Mouse (Mus musculus) CD4-positive, CD25-positive, alpha-beta regulatory T cell, adult 4 months (primary cell): ENCODE measurements around the gene Miip. TPM values are rescaled to one million over a fixed set of nuclear protein-coding genes. Genes with fewer than 3 reads are reported as not detected.

Source experiments
- ATAC-seq: one replicate; pipeline ENCODE4 v1.8.0; 2017
- polyA plus RNA-seq, 2 experiments: library from polyadenylated mRNA; unstranded; fragments of 100-300 nt; shearing (Covaris generic); gene quantifications; one replicate each; pipeline ENCODE4 v1.2.1; 2017

Gene Miip
- polyA plus RNA-seq, result 100 to 1,000 TPM in 1 of 2 experiments, 10 to 100 TPM in 1; 92.5 to 151 TPM

GRCm38 (mm10) chr4:147868450-147869031, at the start of gene Miip, which contains the start of gene Fv1:
Gene Miip, minus strand, starts transcription at chr4:147868816.
Gene Fv1, plus strand, starts transcription at chr4:147868979.
- ATAC-seq, result peak; percentile 97

GRCm38 (mm10) chr4:147909486-147909885, 40.9 kb upstream of the Miip start:
- no peak for ATAC-seq

- ATAC-seq, result no peak
These were observed 37.6 kb upstream of the Miip start for GRCm38 (mm10) chr4:147906230-147906629.

- no peak for ATAC-seq
These were observed 36.6 kb upstream of the Miip start for GRCm38 (mm10) chr4:147905090-147905659.

- ATAC-seq, result peak; percentile 93
These were observed 35.9 kb upstream of the Miip start, which contains the start of gene Mfn2 for GRCm38 (mm10) chr4:147904313-147905089. Gene Mfn2, minus strand, starts transcription at chr4:147904704.

GRCm38 (mm10) chr4:147903601-147904000, 35.0 kb upstream of the Miip start:
- ATAC-seq, result no peak

GRCm38 (mm10) chr4:147902906-147903500, 34.4 kb upstream of the Miip start:
- ATAC-seq, result no peak

- no peak for ATAC-seq
These were observed 31.8 kb upstream of the Miip start for GRCm38 (mm10) chr4:147900452-147900851.

GRCm38 (mm10) chr4:147897348-147897747, 28.7 kb upstream of the Miip start:
- ATAC-seq, result no peak

GRCm38 (mm10) chr4:147896411-147896810, 27.8 kb upstream of the Miip start:
- peak; percentile 49 for ATAC-seq

- ATAC-seq, result no peak
These were observed 27.3 kb upstream of the Miip start for GRCm38 (mm10) chr4:147895815-147896330.

GRCm38 (mm10) chr4:147890341-147890740, 21.7 kb upstream of the Miip start:
- no peak for ATAC-seq

GRCm38 (mm10) chr4:147888237-147888636, 19.6 kb upstream of the Miip start:
- ATAC-seq, result no peak

- no peak for ATAC-seq
These were observed 18.7 kb upstream of the Miip start for GRCm38 (mm10) chr4:147887277-147887676.

- no peak for ATAC-seq
These were observed 17.5 kb upstream of the Miip start for GRCm38 (mm10) chr4:147886158-147886557.

GRCm38 (mm10) chr4:147884138-147884537, 15.5 kb upstream of the Miip start:
- no peak for ATAC-seq

GRCm38 (mm10) chr4:147883041-147883440, 14.4 kb upstream of the Miip start:
- ATAC-seq, result no peak

GRCm38 (mm10) chr4:147881792-147882191, 13.2 kb upstream of the Miip start:
- no peak for ATAC-seq

GRCm38 (mm10) chr4:147879865-147880264, 11.2 kb upstream of the Miip start:
- ATAC-seq, result no peak

- no peak for ATAC-seq
These were observed 10.8 kb upstream of the Miip start for GRCm38 (mm10) chr4:147879456-147879855.

- ATAC-seq, result no peak
These were observed 9.9 kb upstream of the Miip start for GRCm38 (mm10) chr4:147878537-147878936.

- peak; percentile 74 for ATAC-seq
These were observed 7.4 kb upstream of the Miip start for GRCm38 (mm10) chr4:147875852-147876575.
